Mouse (Mus musculus): ENCODE results near the gene Zc3h4.

Gene Zc3h4

GRCm38 (mm10) chr7:16399820-16400688 lies 656 bp upstream of the Zc3h4 start:
- DNase-seq (ENCODE audit: low read depth, low spot score), result peak; percentile 99

- no peak for DNase-seq (ENCODE audit: low read depth, low spot score)
Observed at GRCm38 (mm10) chr7:16401991-16402431, 1.3 kb downstream of the Zc3h4 start.

- DNase-seq (ENCODE audit: low read depth, low spot score), result no peak
Observed at GRCm38 (mm10) chr7:16402449-16402848, 1.7 kb downstream of the Zc3h4 start.

GRCm38 (mm10) chr7:16402968-16403948 lies 2.5 kb downstream of the Zc3h4 start:
- DNase-seq (ENCODE audit: low read depth, low spot score), result no peak

- no peak for DNase-seq (ENCODE audit: low read depth, low spot score)
Observed at GRCm38 (mm10) chr7:16404315-16405072, 3.8 kb downstream of the Zc3h4 start.

- DNase-seq (ENCODE audit: low read depth, low spot score), result no peak
Observed at GRCm38 (mm10) chr7:16405073-16405455, 4.4 kb downstream of the Zc3h4 start.

- DNase-seq (ENCODE audit: low read depth, low spot score), result no peak
Observed at GRCm38 (mm10) chr7:16405516-16406351, 5.0 kb downstream of the Zc3h4 start.

- no peak for DNase-seq (ENCODE audit: low read depth, low spot score)
Observed at GRCm38 (mm10) chr7:16406978-16407377, 6.3 kb downstream of the Zc3h4 start.

GRCm38 (mm10) chr7:16411100-16411499 lies 10.4 kb downstream of the Zc3h4 start:
- DNase-seq (ENCODE audit: low read depth, low spot score), result no peak

GRCm38 (mm10) chr7:16412220-16412896 lies 11.6 kb downstream of the Zc3h4 start:
- DNase-seq (ENCODE audit: low read depth, low spot score), result no peak

- DNase-seq (ENCODE audit: low read depth, low spot score), result no peak
Observed at GRCm38 (mm10) chr7:16412930-16413329, 12.2 kb downstream of the Zc3h4 start.

GRCm38 (mm10) chr7:16415426-16415825 lies 14.7 kb downstream of the Zc3h4 start:
- DNase-seq (ENCODE audit: low read depth, low spot score), result no peak

GRCm38 (mm10) chr7:16417141-16417771 lies 16.5 kb downstream of the Zc3h4 start:
- DNase-seq (ENCODE audit: low read depth, low spot score), result no peak

GRCm38 (mm10) chr7:16418713-16419112 lies 18.0 kb downstream of the Zc3h4 start:
- DNase-seq (ENCODE audit: low read depth, low spot score), result no peak

- DNase-seq (ENCODE audit: low read depth, low spot score), result no peak
Observed at GRCm38 (mm10) chr7:16420493-16421118, 19.9 kb downstream of the Zc3h4 start.

GRCm38 (mm10) chr7:16422222-16422856 lies 21.6 kb downstream of the Zc3h4 start:
- no peak for DNase-seq (ENCODE audit: low read depth, low spot score)

GRCm38 (mm10) chr7:16423731-16424130 lies 23.0 kb downstream of the Zc3h4 start:
- DNase-seq (ENCODE audit: low read depth, low spot score), result no peak

GRCm38 (mm10) chr7:16425721-16426120 lies 25.0 kb downstream of the Zc3h4 start:
- no peak for DNase-seq (ENCODE audit: low read depth, low spot score)
